Mouse (Mus musculus): Measurements from ENCODE around the gene Steap3. TPM values are rescaled to one million over a fixed set of nuclear protein-coding genes. Genes with fewer than 3 reads are reported as not detected.
A peak's percentile ranks its signal among the peaks of the same experiment; 100 is the strongest.

Steap3 gene
- polyA plus RNA-seq (2012; rRNA removed) (38.8 and 42.2 TPM in 2 replicates), polyA plus RNA-seq (2014; fragmentation: Nextera tagmentation; extraction: Ambion mirVana) (39.1 and 46.2 TPM in 2 replicates)

- WGBS (ENCODE audit: insufficient replicate concordance) = 84% methylated on average over 5 of the region's 5 CpGs
- Histone ChIP-seq H3K27ac (no peak within 1 kb of the TSS; the same call in none of the 2 replicates), H3K4me3 (ENCODE audit: insufficient read depth in 1 of 2, low read depth in 2 of 2, low read length in 2 of 2) (no peak within 1 kb of the TSS), H3K4me1 (replicated peaks; ENCODE audit: control insufficient read depth in 2 of 2, insufficient read depth in 2 of 2, low read length in 1 of 2) (peaks cover 40 to 62% of the 10 kb centered on the region in 2 experiments), H3K4me2 (ENCODE audit: low read depth) (peak within 1 kb of the TSS; percentile 94), H3K9ac (replicated peaks) (no peak within 1 kb of the TSS), H3K36me3 (replicated peaks; ENCODE audit: control insufficient read depth, insufficient read depth, low read depth) (no peaks in the 10 kb centered on the region), H3K9me3 (ENCODE audit: control insufficient read depth, low read length) (no peaks in the 10 kb centered on the region), H3K27me3 (ENCODE audit: control insufficient read depth, insufficient read depth, low read length) (no peaks in the 10 kb centered on the region)
- TF ChIP-seq CTCF (IDR thresholded peaks at IDR 0.05; ENCODE audit: low read depth) (no peak), EP300 (IDR thresholded peaks at IDR 0.05; ENCODE audit: low read depth) (no peak)
- no peak for DNase-seq (ENCODE audit: low read depth in 3 of 3, low spot score in 3 of 3)
- no peak for ATAC-seq (ENCODE audit: insufficient read depth)
Measured at GRCm38 (mm10) chr1:120272605-120273004, at the start of gene Steap3. TSS of gene Steap3 (minus strand) at chr1:120272705.

- DNase-seq (ENCODE audit: low read depth in 3 of 3, low spot score in 3 of 3) = no peak
- TF ChIP-seq CTCF (IDR thresholded peaks at IDR 0.05; ENCODE audit: low read depth) = no peak
- no peak for TF ChIP-seq EP300 (IDR thresholded peaks at IDR 0.05; ENCODE audit: low read depth)
Measured at GRCm38 (mm10) chr1:120321270-120322021, 48.9 kb upstream of the Steap3 start.

GRCm38 (mm10) chr1:120305801-120306200 lies 33.3 kb upstream of the Steap3 start:
- Histone ChIP-seq H3K4me1 (replicated peaks; ENCODE audit: control insufficient read depth in 2 of 2, insufficient read depth in 2 of 2, low read length in 1 of 2) (no peaks in the 10 kb centered on the region), H3K4me3 (ENCODE audit: insufficient read depth in 1 of 2, low read depth in 2 of 2, low read length in 2 of 2) (no peak overlapping the region), H3K27ac (no peak overlapping the region), H3K36me3 (replicated peaks; ENCODE audit: control insufficient read depth, insufficient read depth, low read depth) (no peaks in the 10 kb centered on the region), H3K9ac (replicated peaks) (no peak overlapping the region), H3K4me2 (ENCODE audit: low read depth) (no peak overlapping the region), H3K9me3 (ENCODE audit: control insufficient read depth, low read length) (no peaks in the 10 kb centered on the region), H3K27me3 (ENCODE audit: control insufficient read depth, insufficient read depth, low read length) (no peaks in the 10 kb centered on the region)
- 36% methylated on average over 2 of the region's 2 CpGs for WGBS (ENCODE audit: insufficient replicate concordance)
- no peak for TF ChIP-seq CTCF (IDR thresholded peaks at IDR 0.05; ENCODE audit: low read depth)
- DNase-seq (ENCODE audit: low read depth in 3 of 3, low spot score in 3 of 3) = no peak
- no peak for ATAC-seq (ENCODE audit: insufficient read depth)

More at GRCm38 (mm10) chr1:120321270-120322021, 48.9 kb upstream of the Steap3 start:
- Histone ChIP-seq H3K4me3 (ENCODE audit: insufficient read depth in 1 of 2, low read depth in 2 of 2, low read length in 2 of 2) (no peak overlapping the region), H3K27ac (no peak overlapping the region), H3K4me2 (ENCODE audit: low read depth) (no peak overlapping the region), H3K36me3 (replicated peaks; ENCODE audit: control insufficient read depth, insufficient read depth, low read depth) (no peaks in the 10 kb centered on the region), H3K9ac (replicated peaks) (no peak overlapping the region), H3K9me3 (ENCODE audit: control insufficient read depth, low read length) (no peaks in the 10 kb centered on the region), H3K4me1 (replicated peaks; ENCODE audit: control insufficient read depth in 2 of 2, insufficient read depth in 2 of 2, low read length in 1 of 2) (no peaks in the 10 kb centered on the region), H3K27me3 (ENCODE audit: control insufficient read depth, insufficient read depth, low read length) (no peaks in the 10 kb centered on the region)
- WGBS (ENCODE audit: insufficient replicate concordance) = 68% methylated on average over 16 of the region's 16 CpGs
- ATAC-seq (ENCODE audit: insufficient read depth) = no peak

GRCm38 (mm10) chr1:120296936-120297335 lies 24.4 kb upstream of the Steap3 start:
- Histone ChIP-seq H3K9ac (replicated peaks) (no peak overlapping the region), H3K27ac (no peak overlapping the region), H3K4me3 (ENCODE audit: insufficient read depth in 1 of 2, low read depth in 2 of 2, low read length in 2 of 2) (no peak overlapping the region), H3K4me2 (ENCODE audit: low read depth) (no peak overlapping the region), H3K9me3 (ENCODE audit: control insufficient read depth, low read length) (no peaks in the 10 kb centered on the region; the same call in 1 of the 2 replicates), H3K4me1 (replicated peaks; ENCODE audit: control insufficient read depth in 2 of 2, insufficient read depth in 2 of 2, low read length in 1 of 2) (0 out of 4 replicates have a peak, but pooled peaks cover 0 to 1% of the 10 kb centered on the region in 2 experiments), H3K27me3 (ENCODE audit: control insufficient read depth, insufficient read depth, low read length) (no peaks in the 10 kb centered on the region), H3K36me3 (replicated peaks; ENCODE audit: control insufficient read depth, insufficient read depth, low read depth) (no peaks in the 10 kb centered on the region)
- TF ChIP-seq CTCF (IDR thresholded peaks at IDR 0.05; ENCODE audit: low read depth) = peak; percentile 34; the same call in 1 of the 2 replicates
- TF ChIP-seq EP300 (IDR thresholded peaks at IDR 0.05; ENCODE audit: low read depth) = 0 out of 2 replicates have a peak, but pooled peaks have one; percentile 9
- ATAC-seq (ENCODE audit: insufficient read depth) (no peak), DNase-seq (ENCODE audit: low read depth in 3 of 3, low spot score in 3 of 3) (no peak)
- WGBS (ENCODE audit: insufficient replicate concordance) = 63% methylated on average over 2 of the region's 2 CpGs

- H3K9ac ChIP-seq (replicated peaks) = no peak overlapping the region
Measured at GRCm38 (mm10) chr1:120293803-120294202, 21.3 kb upstream of the Steap3 start.

More at GRCm38 (mm10) chr1:120293803-120294202, 21.3 kb upstream of the Steap3 start:
- no peak for DNase-seq (ENCODE audit: low read depth in 3 of 3, low spot score in 3 of 3)
- Histone ChIP-seq H3K4me3 (ENCODE audit: insufficient read depth in 1 of 2, low read depth in 2 of 2, low read length in 2 of 2) (no peak overlapping the region), H3K4me2 (ENCODE audit: low read depth) (no peak overlapping the region), H3K9me3 (ENCODE audit: control insufficient read depth, low read length) (no peaks in the 10 kb centered on the region; the same call in 1 of the 2 replicates), H3K4me1 (replicated peaks; ENCODE audit: control insufficient read depth in 2 of 2, insufficient read depth in 2 of 2, low read length in 1 of 2) (0 out of 4 replicates have a peak, but pooled peaks cover 0 to 1% of the 10 kb centered on the region in 2 experiments), H3K36me3 (replicated peaks; ENCODE audit: control insufficient read depth, insufficient read depth, low read depth) (no peaks in the 10 kb centered on the region), H3K27me3 (ENCODE audit: control insufficient read depth, insufficient read depth, low read length) (no peaks in the 10 kb centered on the region), H3K27ac (no peak overlapping the region)
- ATAC-seq (ENCODE audit: insufficient read depth) = no peak
- 4% methylated on average over 1 of the region's 1 CpGs for WGBS (ENCODE audit: insufficient replicate concordance)
- TF ChIP-seq CTCF (IDR thresholded peaks at IDR 0.05; ENCODE audit: low read depth) = no peak
- no peak for TF ChIP-seq EP300 (IDR thresholded peaks at IDR 0.05; ENCODE audit: low read depth)
